Mouse (Mus musculus): Measurements from ENCODE around the gene Galr2.

DNA sequence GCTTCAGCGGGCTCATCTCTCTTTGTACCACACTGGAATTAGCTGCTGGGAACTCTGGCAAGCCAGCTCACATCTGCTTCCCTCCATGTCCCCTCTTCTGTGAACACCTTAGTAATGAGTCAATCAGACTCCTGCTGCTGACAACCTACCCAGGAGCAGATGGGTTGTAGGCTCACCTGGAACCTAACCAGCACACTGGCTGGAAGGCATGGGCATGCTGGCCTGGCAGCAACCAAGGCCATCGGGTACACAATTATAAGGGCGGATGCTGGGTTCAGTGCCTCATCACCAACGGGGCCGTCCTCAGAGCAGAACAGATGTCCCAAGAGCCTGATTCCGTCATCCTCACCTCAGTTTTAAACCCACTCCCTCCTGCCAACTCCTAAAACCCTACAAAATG, 17.9 kb downstream of the Galr2 start:
- TF ChIP-seq CTCF (IDR thresholded peaks at IDR 0.05; ENCODE audit: extremely low read depth, insufficient read depth, low read length), result no peak
- no peak for TF ChIP-seq POLR2A (IDR thresholded peaks at IDR 0.05; ENCODE audit: extremely low read depth, insufficient read depth, low read length)
